Mouse (Mus musculus) liver, embryonic 13.5 days (tissue): ENCODE data around the gene Tph1. TPM values are rescaled to one million over a fixed set of nuclear protein-coding genes. Genes with fewer than 3 reads are reported as not detected.
"Not testable (repeated sequence)": the region's sequence is repeated elsewhere in the genome, so short reads cannot be mapped to it uniquely, and the experiment has no call there.

Experiments
- ATAC-seq: fragments of 200-750 bp; cut with Nextera tagmentation; 2 replicates; pipeline ENCODE4 v1.8.0; 2017; ENCODE audit warnings: low read depth, mild to moderate bottlenecking, moderate number of reproducible peaks, moderate library complexity
- DNase-seq: peaks from one replicate; pipeline ENCODE4 v3.0.0; 2022
- H3K27ac ChIP-seq: fragments of 300-500 bp; sonication (generic); 2 replicates; pipeline ENCODE4 v1.5.1; 2015; ENCODE audit warnings: moderate library complexity, mild to moderate bottlenecking, inconsistent platforms
- H3K27me3 ChIP-seq: fragments of 300-500 bp; sonication (generic); 2 replicates; pipeline ENCODE4 v1.6.1; 2015; ENCODE audit warnings: mild to moderate bottlenecking, inconsistent platforms
- H3K36me3 ChIP-seq: fragments of 300-500 bp; sonication (generic); 2 replicates; pipeline ENCODE4 v1.6.1; 2015; ENCODE audit warnings: mild to moderate bottlenecking, inconsistent platforms
- H3K4me1 ChIP-seq: fragments of 300-500 bp; sonication (generic); replicated peaks from 2 replicates; pipeline ENCODE4 v1.6.1; 2015; ENCODE audit warnings: inconsistent platforms
- H3K4me2 ChIP-seq: fragments of 300-500 bp; sonication (generic); 2 replicates; pipeline ENCODE4 v1.6.1; 2015; ENCODE audit warnings: inconsistent platforms, mild to moderate bottlenecking, moderate library complexity
- H3K4me3 ChIP-seq: fragments of 300-500 bp; sonication (generic); replicated peaks from 2 replicates; pipeline ENCODE4 v1.5.1; 2015; ENCODE audit warnings: mild to moderate bottlenecking, inconsistent platforms
- H3K9ac ChIP-seq: fragments of 300-500 bp; sonication (generic); 2 replicates; pipeline ENCODE4 v1.6.1; 2015; ENCODE audit warnings: mild to moderate bottlenecking, inconsistent platforms
- H3K9me3 ChIP-seq: fragments of 300-500 bp; sonication (generic); replicated peaks from 2 replicates; pipeline ENCODE4 v1.6.1; 2016; ENCODE audit warnings: inconsistent platforms
- WGBS: fragments of 180-500 bp; shearing (Covaris S2); methylation state at CpG from one replicate; pipeline ENCODE4 v1.1.7; 2015; ENCODE audit not compliant: insufficient replicate concordance; 5-methylcytosine and 5-hydroxymethylcytosine counted together
- polyA plus RNA-seq: library from polyadenylated mRNA; unstranded; fragments of >200 nt; fragmentation: Nextera tagmentation; extraction: Ambion mirVana; gene quantifications from 2 replicates; pipeline ENCODE4 v1.2.1, GENCODE M21; 2015

The Tph1 gene
- polyA plus RNA-seq, 1 experiment from 2014 or later = not detected

GRCm38 (mm10) chr7:46686827-46687226 lies 14.5 kb upstream of the Tph1 start:
- 70% methylated on average over 5 of the region's 5 CpGs for WGBS
- no peak for DNase-seq
- no peaks in the 10 kb centered on the region for H3K9me3 ChIP-seq
- H3K36me3 ChIP-seq = peaks cover 36% of the 10 kb centered on the region
- no peaks in the 10 kb centered on the region for H3K4me1 ChIP-seq
- ATAC-seq = no peak
- H3K4me2 ChIP-seq = no peak overlapping the region
- H3K4me3 ChIP-seq = no peak overlapping the region
- no peaks in the 10 kb centered on the region for H3K27me3 ChIP-seq
- H3K27ac ChIP-seq = no peak overlapping the region
- no peak overlapping the region for H3K9ac ChIP-seq

DNA sequence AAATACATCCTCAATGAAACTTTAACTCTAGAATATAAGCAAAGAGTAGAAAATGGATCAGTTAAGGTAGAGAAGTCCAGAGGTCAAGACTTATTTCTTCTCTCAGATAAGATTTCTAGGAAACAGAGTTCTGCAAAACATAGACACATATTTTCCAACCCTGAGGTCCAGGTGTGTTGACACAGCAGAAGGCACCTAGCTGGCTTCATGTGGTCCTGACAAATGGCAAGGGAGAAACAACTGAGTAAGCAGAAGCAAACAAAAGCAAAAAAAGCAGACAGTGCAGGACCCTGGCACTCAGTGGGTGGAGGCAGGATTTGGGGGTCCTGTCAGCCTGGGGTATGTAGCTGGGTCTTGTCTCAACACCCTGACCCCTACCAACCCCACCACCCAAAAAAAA lies 8.4 kb upstream of the Tph1 start:
- H3K4me3 ChIP-seq = no peak overlapping the region
- no peak overlapping the region for H3K27ac ChIP-seq
- no peak overlapping the region for H3K4me2 ChIP-seq
- no peaks in the 10 kb centered on the region for H3K36me3 ChIP-seq
- H3K9me3 ChIP-seq = no peaks in the 10 kb centered on the region
- ATAC-seq (no peak), DNase-seq (no peak)
- H3K27me3 ChIP-seq = no peaks in the 10 kb centered on the region
- no peak overlapping the region for H3K9ac ChIP-seq
- peaks cover 4% of the 10 kb centered on the region; the same call in 1 of the 2 replicates for H3K4me1 ChIP-seq

DNA sequence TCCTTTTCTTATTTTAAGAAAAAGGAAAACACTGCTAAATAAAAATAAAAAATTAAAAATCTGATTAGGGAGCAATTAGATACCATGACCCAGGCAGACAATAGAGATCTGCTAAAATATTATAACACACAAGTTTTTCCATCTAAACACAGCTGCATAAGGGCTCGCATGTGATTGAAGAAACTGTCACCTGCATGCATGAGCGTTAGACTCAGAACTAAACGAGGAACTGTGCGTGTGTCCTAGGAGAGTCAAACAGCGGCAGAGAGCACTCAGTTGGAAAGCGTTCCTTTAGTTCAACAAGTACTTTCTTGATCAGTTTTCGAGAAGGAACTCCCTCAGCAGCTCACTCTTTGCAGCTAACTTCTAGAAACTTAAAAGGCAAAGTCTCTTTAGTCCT lies 6.7 kb upstream of the Tph1 start:
- not testable (repeated sequence) for H3K9ac ChIP-seq, H3K4me3 ChIP-seq
- WGBS = 67% methylated on average over 7 of the region's 7 CpGs

GRCm38 (mm10) chr7:46678417-46678816 lies 6.1 kb upstream of the Tph1 start:
- DNase-seq (no peak), ATAC-seq (no peak)
- peaks cover 4% of the 10 kb centered on the region; the same call in 1 of the 2 replicates for H3K4me1 ChIP-seq
- no peak overlapping the region for H3K4me3 ChIP-seq
- H3K27ac ChIP-seq = no peak overlapping the region
- 45% methylated on average over 3 of the region's 3 CpGs for WGBS
- H3K36me3 ChIP-seq = no peaks in the 10 kb centered on the region
- H3K9ac ChIP-seq = no peak overlapping the region
- 0 out of 2 replicates have a peak, but pooled peaks cover 2% of the 10 kb centered on the region for H3K27me3 ChIP-seq
- no peak overlapping the region for H3K4me2 ChIP-seq
- H3K9me3 ChIP-seq = no peaks in the 10 kb centered on the region

More for the DNA sequence above, 6.7 kb upstream of the Tph1 start:
- not testable (repeated sequence) for ATAC-seq, H3K27ac ChIP-seq, H3K27me3 ChIP-seq, H3K36me3 ChIP-seq, H3K4me2 ChIP-seq, H3K9me3 ChIP-seq, DNase-seq, H3K4me1 ChIP-seq

DNA sequence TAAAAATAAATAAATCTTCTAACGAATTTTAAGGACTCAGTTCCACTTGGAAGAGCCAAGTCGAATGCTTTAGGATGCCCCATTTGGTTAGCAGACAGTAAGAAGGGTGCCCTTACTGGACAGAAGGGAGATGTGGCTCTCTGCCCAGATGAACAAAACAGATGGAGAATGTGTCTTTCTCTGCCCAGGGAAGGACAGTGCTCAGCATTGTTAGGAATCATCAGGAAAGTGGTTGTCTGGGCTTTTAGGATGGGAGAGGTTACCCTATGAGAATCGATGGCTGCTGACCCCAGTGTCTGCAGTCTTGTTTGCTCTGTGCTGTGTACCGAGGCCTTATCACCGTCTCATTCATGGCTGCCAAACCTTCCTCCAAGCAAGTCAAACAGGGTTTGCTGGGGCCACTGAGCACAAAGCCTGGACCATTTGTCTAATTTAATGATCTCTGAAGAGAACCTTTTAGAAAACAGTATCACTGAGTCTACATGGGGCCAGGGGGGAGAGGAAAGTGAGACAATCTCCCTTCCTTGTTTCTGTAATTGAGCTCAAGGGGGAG lies 4.5 kb upstream of the Tph1 start:
- H3K4me3 ChIP-seq = no peak overlapping the region
- 38% methylated on average over 5 of the region's 5 CpGs for WGBS
- peaks cover 4% of the 10 kb centered on the region; the same call in 1 of the 2 replicates for H3K4me1 ChIP-seq
- H3K9me3 ChIP-seq = no peaks in the 10 kb centered on the region
- DNase-seq (no peak), ATAC-seq (no peak)
- H3K27me3 ChIP-seq = 0 out of 2 replicates have a peak, but pooled peaks cover 3% of the 10 kb centered on the region
- no peak overlapping the region for H3K4me2 ChIP-seq
- H3K36me3 ChIP-seq = no peaks in the 10 kb centered on the region
- H3K27ac ChIP-seq = no peak overlapping the region
- no peak overlapping the region for H3K9ac ChIP-seq

GRCm38 (mm10) chr7:46675886-46676285 lies 3.5 kb upstream of the Tph1 start:
- no peak for DNase-seq
- 35% methylated on average over 8 of the region's 8 CpGs for WGBS
- no peak overlapping the region for H3K4me3 ChIP-seq
- no peak overlapping the region for H3K9ac ChIP-seq
- H3K36me3 ChIP-seq = no peaks in the 10 kb centered on the region
- no peak overlapping the region for H3K27ac ChIP-seq
- no peak overlapping the region for H3K4me2 ChIP-seq
- H3K27me3 ChIP-seq = peaks cover 5% of the 10 kb centered on the region; the same call in 1 of the 2 replicates
- no peak for ATAC-seq
- H3K4me1 ChIP-seq = peaks cover 4% of the 10 kb centered on the region; the same call in 1 of the 2 replicates
- H3K9me3 ChIP-seq = no peaks in the 10 kb centered on the region

DNA sequence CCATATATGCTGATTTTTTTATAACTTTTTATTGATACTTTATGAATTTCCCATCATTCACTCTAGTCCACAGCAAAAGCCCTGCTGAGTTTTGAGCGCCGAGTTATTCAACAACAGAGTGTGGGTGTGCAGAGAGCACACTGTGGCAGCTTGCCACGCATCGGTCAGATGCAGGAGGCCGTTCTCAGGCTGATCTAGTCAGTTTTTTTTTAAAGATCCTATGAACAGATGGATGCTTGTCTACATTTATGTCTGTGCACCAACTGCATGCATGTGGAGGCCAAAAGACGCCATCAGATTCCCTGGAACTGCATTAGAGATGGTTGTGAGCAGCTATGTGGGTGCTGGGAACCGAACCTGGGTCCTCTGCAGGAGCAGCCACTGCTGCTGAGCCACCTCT lies 2.7 kb upstream of the Tph1 start:
- H3K9me3 ChIP-seq = no peaks in the 10 kb centered on the region
- peaks cover 5% of the 10 kb centered on the region; the same call in 1 of the 2 replicates for H3K27me3 ChIP-seq
- WGBS = 77% methylated on average over 7 of the region's 7 CpGs
- DNase-seq (no peak), ATAC-seq (no peak)
- H3K27ac ChIP-seq = no peak overlapping the region
- H3K4me2 ChIP-seq = no peak overlapping the region
- no peaks in the 10 kb centered on the region for H3K36me3 ChIP-seq
- no peak overlapping the region for H3K9ac ChIP-seq
- H3K4me3 ChIP-seq = no peak overlapping the region
- H3K4me1 ChIP-seq = peaks cover 4% of the 10 kb centered on the region; the same call in 1 of the 2 replicates

- Histone ChIP-seq H3K4me2 (0 out of 2 replicates have a peak overlapping the region, but pooled peaks have one; percentile 0), H3K9ac (no peak overlapping the region), H3K27me3 (peaks cover 42% of the 10 kb centered on the region), H3K9me3 (no peaks in the 10 kb centered on the region), H3K4me3 (no peak overlapping the region), H3K4me1 (no peaks in the 10 kb centered on the region), H3K36me3 (no peaks in the 10 kb centered on the region), H3K27ac (no peak overlapping the region)
- DNase-seq = no peak
- no peak for ATAC-seq
- WGBS = 3% methylated on average over 21 of the region's 21 CpGs
These were observed 5.1 kb downstream of the Tph1 start for GRCm38 (mm10) chr7:46667256-46667655.

- DNase-seq (peak; percentile 2), ATAC-seq (no peak)
- H3K27ac ChIP-seq = no peak overlapping the region
- H3K9ac ChIP-seq = no peak overlapping the region
- H3K4me1 ChIP-seq = no peaks in the 10 kb centered on the region
- no peak overlapping the region for H3K4me2 ChIP-seq
- 18% methylated on average over 9 of the region's 9 CpGs for WGBS
- no peak overlapping the region for H3K4me3 ChIP-seq
- H3K36me3 ChIP-seq = no peaks in the 10 kb centered on the region
- no peaks in the 10 kb centered on the region for H3K9me3 ChIP-seq
- H3K27me3 ChIP-seq = peaks cover 39% of the 10 kb centered on the region
These were observed 7.1 kb downstream of the Tph1 start for GRCm38 (mm10) chr7:46665236-46665635.

DNA sequence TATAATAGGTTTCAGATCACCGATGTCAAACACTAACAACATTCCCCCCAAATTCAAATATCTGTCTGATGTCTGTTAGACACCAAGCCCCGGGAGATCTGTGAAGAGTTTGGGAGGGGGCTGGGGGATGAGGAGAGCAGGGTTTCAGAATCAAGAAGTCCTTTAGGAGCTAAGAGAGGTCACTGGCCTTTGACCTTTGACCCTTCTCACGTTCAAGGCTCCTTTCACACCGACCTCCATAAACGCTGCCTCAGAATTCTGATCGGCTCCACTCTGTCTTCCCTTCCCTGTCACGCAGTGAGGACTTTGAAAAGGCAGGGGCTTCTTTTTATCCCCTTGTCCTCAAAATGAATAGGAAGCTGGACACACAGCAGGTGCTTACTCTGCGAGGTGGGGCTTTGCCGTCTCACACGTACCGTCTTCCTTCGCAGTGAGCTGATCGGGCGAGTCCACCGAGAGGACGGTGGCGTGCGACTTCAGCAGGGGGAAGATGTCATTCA lies 10.7 kb downstream of the Tph1 start:
- no peak overlapping the region for H3K9ac ChIP-seq
- no peak for DNase-seq
- no peak overlapping the region for H3K27ac ChIP-seq
- H3K9me3 ChIP-seq = no peaks in the 10 kb centered on the region
- no peak for ATAC-seq
- WGBS = 60% methylated on average over 18 of the region's 18 CpGs
- no peak overlapping the region for H3K4me3 ChIP-seq
- no peaks in the 10 kb centered on the region for H3K4me1 ChIP-seq
- peaks cover 15% of the 10 kb centered on the region for H3K27me3 ChIP-seq
- no peak overlapping the region for H3K4me2 ChIP-seq
- H3K36me3 ChIP-seq = no peaks in the 10 kb centered on the region

DNA sequence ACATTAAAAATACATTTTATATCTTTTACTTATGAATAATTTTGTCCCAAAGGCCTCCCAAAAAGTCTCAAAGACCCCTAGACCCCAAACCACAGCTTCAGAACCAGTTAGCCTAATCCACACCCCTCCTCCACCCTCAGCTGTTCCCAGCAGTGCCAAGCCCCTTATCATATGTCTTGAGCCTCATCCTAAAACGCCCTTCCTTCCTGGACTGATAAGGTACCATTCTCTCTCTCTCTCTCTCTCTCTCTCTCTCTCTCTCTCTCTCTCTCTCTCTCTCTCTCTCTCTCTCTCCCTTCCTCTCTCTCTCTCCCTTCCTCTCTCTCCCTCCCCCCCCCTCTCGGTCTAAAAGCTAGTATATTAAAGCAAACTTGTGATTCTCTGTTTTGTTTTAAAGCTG lies 20.1 kb downstream of the Tph1 start:
- H3K9ac ChIP-seq = no peak overlapping the region
- no peak overlapping the region for H3K4me2 ChIP-seq
- no peak overlapping the region for H3K4me3 ChIP-seq
- no peak overlapping the region for H3K27ac ChIP-seq
- whole genome bisulfite sequencing = 27% methylated on average over 2 of the region's 2 CpGs
- ATAC-seq (no peak), DNase-seq (no peak)
- H3K36me3 ChIP-seq = no peaks in the 10 kb centered on the region
- no peaks in the 10 kb centered on the region for H3K9me3 ChIP-seq
- H3K27me3 ChIP-seq = no peaks in the 10 kb centered on the region; the same call in 1 of the 2 replicates
- H3K4me1 ChIP-seq = peaks cover 6% of the 10 kb centered on the region

DNA sequence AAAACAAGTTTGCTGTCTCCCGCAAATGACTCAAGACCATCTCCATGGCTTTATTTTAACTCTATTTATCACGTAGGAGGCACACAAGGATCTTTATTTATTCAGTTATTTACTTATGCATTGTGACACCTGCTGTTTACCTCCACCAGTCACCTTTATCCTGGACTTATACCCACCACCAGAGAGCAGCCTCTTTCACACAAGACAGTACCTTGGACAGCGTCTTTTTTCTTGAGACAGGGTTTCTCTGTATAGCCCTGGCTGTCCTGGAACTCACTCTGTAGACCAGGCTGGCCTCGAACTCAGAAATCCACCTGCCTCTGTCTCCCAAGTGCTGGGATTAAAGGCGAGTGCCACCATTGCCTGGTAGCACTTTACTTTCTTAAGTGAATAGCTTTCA lies 22.1 kb downstream of the Tph1 start:
- 31% methylated on average over 5 of the region's 5 CpGs for WGBS
- not testable (repeated sequence) for DNase-seq, H3K4me3 ChIP-seq

More for the DNA sequence above, 22.1 kb downstream of the Tph1 start:
- H3K36me3 ChIP-seq, H3K9ac ChIP-seq, H3K4me2 ChIP-seq, H3K27me3 ChIP-seq, H3K27ac ChIP-seq, ATAC-seq, H3K9me3 ChIP-seq, H3K4me1 ChIP-seq: not testable (repeated sequence)
